Mouse (Mus musculus): ENCODE measurements around the gene Ndufb2. TPM values are rescaled to one million over a fixed set of nuclear protein-coding genes. Genes with fewer than 3 reads are reported as not detected.

Ndufb2 gene
- polyA plus RNA-seq, 1 experiment from 2014 or later = 290 TPM

DNA sequence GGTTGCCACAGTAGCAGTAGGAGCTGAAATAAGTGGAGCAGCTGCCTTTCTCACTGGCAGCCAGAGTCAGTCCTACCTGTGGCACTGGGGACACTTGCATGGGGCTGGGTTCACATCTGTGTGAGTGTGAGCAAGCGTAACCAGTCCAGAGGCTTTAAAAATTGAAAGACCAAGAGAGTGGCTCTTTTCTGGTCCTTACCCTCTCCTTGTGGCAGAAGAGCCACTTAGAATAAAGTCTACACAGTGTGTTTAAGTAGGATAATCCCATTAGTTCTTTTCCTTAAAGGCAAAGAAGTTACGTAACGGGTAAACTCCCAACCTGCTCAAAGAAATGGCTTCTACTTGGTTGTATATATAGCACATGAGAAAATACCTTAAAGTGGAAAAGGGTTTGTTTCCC is 8.5 kb downstream of the Ndufb2 start:
- DNase-seq (ENCODE audit: low spot score) = no peak
- Histone ChIP-seq H3K9me3 (replicated peaks) (no peaks in the 10 kb centered on the region), H3K4me3 (no peak overlapping the region), H3K4me1 (no peaks in the 10 kb centered on the region), H3K27ac (no peak overlapping the region), H3K27me3 (ENCODE audit: low read depth, poor library complexity, severe bottlenecking) (no peaks in the 10 kb centered on the region), H3K36me3 (peaks cover 66% of the 10 kb centered on the region)
- 97% methylated on average over 3 of the region's 3 CpGs for WGBS

DNA sequence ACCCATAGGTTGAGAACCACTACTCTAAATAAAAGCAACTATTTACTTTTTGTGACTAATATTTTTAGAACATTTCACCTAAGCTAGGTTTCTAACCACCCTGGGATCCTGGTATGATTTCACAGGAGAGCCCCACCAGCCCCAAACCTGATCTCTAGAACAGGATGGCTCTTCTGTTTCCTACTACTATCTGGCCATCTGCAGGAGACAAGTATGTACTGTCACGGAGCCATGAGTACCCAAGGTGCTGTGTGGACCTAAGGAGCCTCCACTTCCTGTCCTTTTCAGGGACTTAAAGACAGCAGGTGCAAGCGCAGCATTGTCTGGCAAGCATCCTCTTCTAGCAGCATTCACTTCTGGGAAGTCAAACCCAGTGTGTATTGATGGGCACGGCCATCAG is 9.5 kb downstream of the Ndufb2 start:
- DNase-seq (ENCODE audit: low spot score) = no peak
- WGBS = 86% methylated on average over 3 of the region's 3 CpGs
- H3K27me3 ChIP-seq (ENCODE audit: low read depth, poor library complexity, severe bottlenecking) = no peaks in the 10 kb centered on the region
- H3K4me3 ChIP-seq = no peak overlapping the region
- no peaks in the 10 kb centered on the region for H3K9me3 ChIP-seq (replicated peaks)
- no peak overlapping the region for H3K27ac ChIP-seq
- peaks cover 59% of the 10 kb centered on the region for H3K36me3 ChIP-seq
- no peaks in the 10 kb centered on the region for H3K4me1 ChIP-seq

DNA sequence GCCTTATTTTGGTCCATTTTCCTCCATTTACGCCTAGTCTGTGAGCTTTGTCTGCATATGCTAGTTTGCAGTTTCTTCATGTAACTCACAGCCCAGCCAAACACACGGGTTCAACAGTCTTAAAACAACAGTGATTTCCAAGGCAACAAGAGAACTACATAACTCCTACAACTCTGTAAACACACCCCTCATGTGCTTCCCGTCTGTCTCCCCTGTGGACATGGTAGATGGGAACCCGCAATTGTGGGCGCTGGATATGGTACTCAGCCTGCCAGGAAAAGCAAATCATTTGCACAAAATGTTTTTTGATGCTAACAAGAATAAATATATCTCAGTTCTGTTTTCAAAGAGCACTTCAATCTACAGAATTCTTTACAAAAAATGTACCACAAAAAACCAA is 12.2 kb downstream of the Ndufb2 start:
- Histone ChIP-seq H3K4me1 (no peaks in the 10 kb centered on the region), H3K9me3 (replicated peaks) (no peaks in the 10 kb centered on the region), H3K36me3 (peaks cover 40% of the 10 kb centered on the region), H3K4me3 (no peak overlapping the region), H3K27me3 (ENCODE audit: low read depth, poor library complexity, severe bottlenecking) (no peaks in the 10 kb centered on the region), H3K27ac (no peak overlapping the region)
- WGBS = 90% methylated on average over 5 of the region's 5 CpGs
- DNase-seq (ENCODE audit: low spot score) = no peak

DNA sequence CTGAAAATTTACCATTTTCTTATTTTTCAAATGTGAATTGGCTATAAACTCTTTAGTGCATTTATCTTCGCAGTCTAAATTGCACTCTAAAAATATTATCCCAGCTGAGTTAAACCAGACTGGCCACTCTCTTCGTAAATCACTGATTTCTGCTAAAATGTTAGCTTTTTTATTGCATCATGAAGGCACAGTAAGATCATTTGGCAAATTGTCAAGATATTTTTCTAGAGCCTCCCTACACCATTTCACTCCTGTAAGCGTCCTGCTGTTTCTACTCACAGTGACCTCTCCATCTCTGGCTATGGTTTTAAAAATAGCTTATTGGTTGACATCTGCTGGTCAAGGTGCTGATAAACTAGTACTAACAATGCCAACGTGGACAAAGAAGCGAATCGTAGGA is 13.7 kb downstream of the Ndufb2 start:
- WGBS = 94% methylated on average over 6 of the region's 6 CpGs
- Histone ChIP-seq H3K36me3 (peaks cover 31% of the 10 kb centered on the region), H3K27me3 (ENCODE audit: low read depth, poor library complexity, severe bottlenecking) (no peaks in the 10 kb centered on the region)

GRCm38 (mm10) chr6:39606862-39607261 is 14.5 kb downstream of the Ndufb2 start:
- no peak overlapping the region for H3K27ac ChIP-seq
- no peaks in the 10 kb centered on the region for H3K27me3 ChIP-seq (ENCODE audit: low read depth, poor library complexity, severe bottlenecking)
- H3K36me3 ChIP-seq = peaks cover 30% of the 10 kb centered on the region
- H3K4me1 ChIP-seq = no peaks in the 10 kb centered on the region
- no peak for DNase-seq (ENCODE audit: low spot score)
- WGBS = 87% methylated on average over 3 of the region's 3 CpGs
- H3K4me3 ChIP-seq = no peak overlapping the region
- no peaks in the 10 kb centered on the region for H3K9me3 ChIP-seq (replicated peaks)

More for the DNA sequence above, 13.7 kb downstream of the Ndufb2 start:
- Histone ChIP-seq H3K4me1 (no peaks in the 10 kb centered on the region), H3K27ac (no peak overlapping the region), H3K9me3 (replicated peaks) (no peaks in the 10 kb centered on the region), H3K4me3 (no peak overlapping the region)
- no peak for DNase-seq (ENCODE audit: low spot score)

DNA sequence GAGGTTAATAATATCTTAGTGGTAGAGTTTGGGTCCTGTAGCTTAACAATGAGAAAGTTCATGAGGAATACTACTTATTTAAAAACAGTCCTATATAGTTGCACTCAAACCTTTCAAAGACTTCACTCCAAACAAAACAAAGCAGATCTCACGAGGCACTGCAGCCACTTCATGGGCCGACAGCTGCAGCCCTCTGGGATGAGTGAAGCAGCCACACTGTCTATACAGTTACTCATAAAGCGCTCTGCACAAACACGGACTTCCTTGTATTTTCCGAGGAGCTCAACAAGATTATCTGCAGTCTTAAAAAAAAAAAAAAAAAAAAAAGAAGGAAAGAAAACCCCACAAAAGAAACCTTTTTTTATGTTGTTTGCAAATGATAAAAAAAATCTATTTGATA is 15.0 kb downstream of the Ndufb2 start:
- H3K4me3 ChIP-seq = no peak overlapping the region
- no peak for DNase-seq (ENCODE audit: low spot score)
- H3K27me3 ChIP-seq (ENCODE audit: low read depth, poor library complexity, severe bottlenecking) = no peaks in the 10 kb centered on the region
- H3K4me1 ChIP-seq = no peaks in the 10 kb centered on the region
- no peaks in the 10 kb centered on the region for H3K9me3 ChIP-seq (replicated peaks)
- H3K27ac ChIP-seq = no peak overlapping the region
- peaks cover 29% of the 10 kb centered on the region for H3K36me3 ChIP-seq
- 86% methylated on average over 5 of the region's 5 CpGs for WGBS

GRCm38 (mm10) chr6:39610207-39610606 is 17.8 kb downstream of the Ndufb2 start:
- H3K27ac ChIP-seq = no peak overlapping the region
- H3K36me3 ChIP-seq = peaks cover 39% of the 10 kb centered on the region
- no peaks in the 10 kb centered on the region for H3K4me1 ChIP-seq
- DNase-seq (ENCODE audit: low spot score) = no peak
- no peak overlapping the region for H3K4me3 ChIP-seq
- WGBS = 79% methylated on average over 2 of the region's 2 CpGs
- H3K9me3 ChIP-seq (replicated peaks) = no peaks in the 10 kb centered on the region
- no peaks in the 10 kb centered on the region for H3K27me3 ChIP-seq (ENCODE audit: low read depth, poor library complexity, severe bottlenecking)

GRCm38 (mm10) chr6:39611296-39611695 is 18.9 kb downstream of the Ndufb2 start:
- no peaks in the 10 kb centered on the region for H3K9me3 ChIP-seq (replicated peaks)
- DNase-seq (ENCODE audit: low spot score) = no peak
- no peak overlapping the region for H3K4me3 ChIP-seq
- 91% methylated on average over 2 of the region's 2 CpGs for WGBS
- peaks cover 49% of the 10 kb centered on the region for H3K36me3 ChIP-seq
- H3K4me1 ChIP-seq = no peaks in the 10 kb centered on the region
- no peak overlapping the region for H3K27ac ChIP-seq
- no peaks in the 10 kb centered on the region for H3K27me3 ChIP-seq (ENCODE audit: low read depth, poor library complexity, severe bottlenecking)

Other genes starting within 250 kb of the Ndufb2 start
- 43.1 and 48.9 TPM in 2 replicates for gene Slc37a3, start 214.9 kb upstream of the Ndufb2 start, polyA plus RNA-seq (2016; fragmentation: Nextera tagmentation; extraction: Ambion mirVana)
- 0.28 and 0.49 TPM in 2 replicates for gene Rab19, start 211.4 kb upstream of the Ndufb2 start, polyA plus RNA-seq (2016; fragmentation: Nextera tagmentation; extraction: Ambion mirVana)
- 28.2 and 35.5 TPM in 2 replicates for gene Mkrn1, start 172.1 kb upstream of the Ndufb2 start, polyA plus RNA-seq (2016; fragmentation: Nextera tagmentation; extraction: Ambion mirVana)
- gene Dennd2a, start 34.7 kb upstream of the Ndufb2 start, polyA plus RNA-seq (2016; fragmentation: Nextera tagmentation; extraction: Ambion mirVana) = 33.9 and 40.7 TPM in 2 replicates
- gene Adck2, start 18.7 kb upstream of the Ndufb2 start, polyA plus RNA-seq (2016; fragmentation: Nextera tagmentation; extraction: Ambion mirVana) = 17.3 and 25.6 TPM in 2 replicates
- gene Gm42420, start 6.8 kb upstream of the Ndufb2 start, polyA plus RNA-seq (2016; fragmentation: Nextera tagmentation; extraction: Ambion mirVana) = 0.79 and 1.7 TPM in 2 replicates
- gene Braf, start 132.9 kb downstream of the Ndufb2 start, polyA plus RNA-seq (2016; fragmentation: Nextera tagmentation; extraction: Ambion mirVana) = 16.0 and 19.9 TPM in 2 replicates
- gene Mrps33, start 218.4 kb downstream of the Ndufb2 start, polyA plus RNA-seq (2016; fragmentation: Nextera tagmentation; extraction: Ambion mirVana) = 186 and 192 TPM in 2 replicates